Mouse (Mus musculus): ENCODE data around the gene Mocs1.

DNA sequence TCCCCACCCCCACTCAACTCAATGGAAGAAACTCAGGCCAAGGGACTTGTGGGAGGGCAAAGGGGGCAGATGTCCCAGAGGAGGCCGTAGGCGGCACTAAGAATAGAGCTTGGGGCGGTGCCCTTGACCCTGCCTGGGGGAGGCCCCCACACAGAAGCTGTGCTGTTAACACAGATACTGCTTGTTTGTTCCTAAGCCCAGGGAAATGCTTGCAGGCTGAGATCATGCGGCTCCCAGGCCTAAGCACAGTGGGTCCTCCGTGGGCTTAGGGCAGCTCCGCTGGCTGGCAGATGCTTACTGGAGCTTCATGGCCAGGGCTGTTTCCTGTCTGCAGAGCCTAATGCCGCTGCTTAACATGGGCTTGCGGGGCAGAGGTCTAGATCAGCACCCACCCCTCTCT is 44.5 kb downstream of the Mocs1 start:
- TF ChIP-seq CTCF (conservative IDR thresholded peaks at IDR 0.05; ENCODE audit: insufficient read depth, insufficient read length, low read depth, low read length) (no peak), POLR2A (IDR thresholded peaks at IDR 0.05; ENCODE audit: low read depth, low read length) (no peak)

Data from kidney, adult 2 months (tissue).